In genomic region chr17:29322603-29322962, GRCm38 (mm10) we compare ENCODE assay signal across 9 mouse cellular contexts. TPM values are rescaled to one million over a fixed set of nuclear protein-coding genes. Genes with fewer than 3 reads are reported as not detected.
DNase-seq lines count a peak whose midpoint lies in the region; ATAC-seq and TF ChIP-seq lines count a peak whose summit lies in the region.
"Had no signal": no experiment of that assay in that cellular context is flagged by ENCODE, and none has a peak within 500 bp of the region (broad histone marks: within the 10 kb centered on the region; RNA-seq: fewer than 3 reads in every experiment).

No protein-coding gene starts in this region.

- H3K9ac ChIP-seq in heart, embryonic 15.5 days: no peak overlapping the region
- no peak overlapping the region for H3K9ac ChIP-seq in heart, adult 2 months (ENCODE audit: low read depth, low read length)
- no peak overlapping the region for H3K9ac ChIP-seq in hindbrain, embryonic 13.5 days
- no peak overlapping the region for H3K9ac ChIP-seq in limb, embryonic 15.5 days

- ATAC-seq in heart, embryonic 15.5 days (replicated peaks; ENCODE audit: insufficient number of reproducible peaks, insufficient read depth, low FRiP score, low read depth): 0 out of 2 replicates have a peak, but pooled peaks have one; percentile 50
- no peak for ATAC-seq in hindbrain, embryonic 13.5 days (ENCODE audit: low FRiP score)
- no peak for ATAC-seq in limb, embryonic 15.5 days (ENCODE audit: insufficient number of reproducible peaks, low FRiP score, low TSS enrichment, low read depth)
- ATAC-seq: Patski had no signal

- no peaks in the 10 kb centered on the region for H3K9me3 ChIP-seq in heart, embryonic 15.5 days (replicated peaks)
- H3K9me3 ChIP-seq in hindbrain, embryonic 13.5 days: no peaks in the 10 kb centered on the region
- no peaks in the 10 kb centered on the region for H3K9me3 ChIP-seq in limb, embryonic 15.5 days

- no peaks in the 10 kb centered on the region for H3K79me2 ChIP-seq in heart, adult 2 months (replicated peaks; ENCODE audit: control insufficient read depth, insufficient read depth, low read length)

- H3K4me1 ChIP-seq in heart, embryonic 15.5 days (replicated peaks): peaks cover 25% of the 10 kb centered on the region
- H3K4me1 ChIP-seq in heart, adult 2 months (ENCODE audit: control insufficient read depth, insufficient read depth, low read length): peaks cover 7% of the 10 kb centered on the region; the same call in 1 of the 2 replicates
- peaks cover 38% of the 10 kb centered on the region for H3K4me1 ChIP-seq in hindbrain, embryonic 13.5 days (replicated peaks)
- peaks cover 35% of the 10 kb centered on the region for H3K4me1 ChIP-seq in limb, embryonic 15.5 days

- no peak overlapping the region; the same call in 1 of the 2 replicates for H3K4me3 ChIP-seq in heart, embryonic 15.5 days
- H3K4me3 ChIP-seq in heart, adult 2 months: no peak overlapping the region
- no peak overlapping the region for H3K4me3 ChIP-seq in hindbrain, embryonic 13.5 days
- H3K4me3 ChIP-seq in limb, embryonic 15.5 days: peak overlapping the region; percentile 14; the same call in 1 of the 2 replicates

- no peaks in the 10 kb centered on the region for H3K36me3 ChIP-seq in heart, embryonic 15.5 days
- no peaks in the 10 kb centered on the region for H3K36me3 ChIP-seq in heart, adult 2 months (ENCODE audit: control insufficient read depth, insufficient read depth, low read length)
- no peaks in the 10 kb centered on the region for H3K36me3 ChIP-seq in hindbrain, embryonic 13.5 days
- no peaks in the 10 kb centered on the region for H3K36me3 ChIP-seq in limb, embryonic 15.5 days

- TF ChIP-seq CTCF in heart, adult 2 months (IDR thresholded peaks at IDR 0.05): no peak

- intact Hi-C loops in heart, adult 2 months (cut with DNase I): no loop called here

- peaks cover 37% of the 10 kb centered on the region for H3K27me3 ChIP-seq in heart, embryonic 15.5 days
- H3K27me3 ChIP-seq in heart, adult 2 months (ENCODE audit: control insufficient read depth, insufficient read depth, low read length): no peaks in the 10 kb centered on the region
- peaks cover 65% of the 10 kb centered on the region for H3K27me3 ChIP-seq in hindbrain, embryonic 13.5 days
- peaks cover 57% of the 10 kb centered on the region for H3K27me3 ChIP-seq in limb, embryonic 15.5 days
- H3K27me3 ChIP-seq: Patski had no signal

- H3K4me2 ChIP-seq in heart, embryonic 15.5 days: peak overlapping the region; percentile 40
- H3K4me2 ChIP-seq in hindbrain, embryonic 13.5 days: 0 out of 2 replicates have a peak overlapping the region, but pooled peaks have one; percentile 22
- peak overlapping the region; percentile 32 for H3K4me2 ChIP-seq in limb, embryonic 15.5 days

- no peak for DNase-seq in heart, adult 2 months
- DNase-seq in retina, postnatal 1 day: peak; percentile 37
- DNase-seq in spleen, adult 18-20 months: no peak
- no peak for DNase-seq in spleen, postnatal 10 days (ENCODE audit: low spot score in 2 of 2)
- no peak for DNase-seq in frontal cortex, postnatal 14 days (ENCODE audit: low spot score in 2 of 2)

- WGBS in heart, embryonic 15.5 days: 24% methylated on average over 18 of the region's 18 CpGs
- WGBS in heart, adult 2 months: 69% methylated on average over 18 of the region's 18 CpGs
- 21% methylated on average over 18 of the region's 18 CpGs for WGBS in hindbrain, embryonic 13.5 days
- WGBS in limb, embryonic 15.5 days: 18% methylated on average over 18 of the region's 18 CpGs

- H3K27ac ChIP-seq in heart, embryonic 15.5 days: no peak overlapping the region
- H3K27ac ChIP-seq in heart, adult 2 months: no peak overlapping the region
- no peak overlapping the region for H3K27ac ChIP-seq in hindbrain, embryonic 13.5 days
- no peak overlapping the region for H3K27ac ChIP-seq in limb, embryonic 15.5 days

- TF ChIP-seq EP300 in heart, adult 2 months (IDR thresholded peaks at IDR 0.05; ENCODE audit: insufficient read depth, low read depth, low read length): no peak

- TF ChIP-seq POLR2A in heart, adult 2 months (IDR thresholded peaks at IDR 0.05; ENCODE audit: insufficient read depth, low read depth, low read length): no peak

RNA-seq across cellular contexts. Expression of gene Pi16, which starts 5.1 kb away (rescaled TPM):
- polyA plus RNA-seq in heart, embryonic 15.5 days (2015; fragmentation: Nextera tagmentation; extraction: Ambion mirVana): 4.3 and 5.8 TPM in 2 replicates
- total RNA-seq in heart, adult 2 months (2021): 10 to 100 TPM; 24.1 to 40.7 TPM
- polyA plus RNA-seq in heart, adult 2 months (2012; rRNA removed): 63.1 and 73.5 TPM in 2 replicates
- polyA plus RNA-seq in hindbrain, embryonic 13.5 days (2015; fragmentation: Nextera tagmentation; extraction: Ambion mirVana): 1.3 and 2.0 TPM in 2 replicates
- polyA plus RNA-seq in limb, embryonic 15.5 days (2015; fragmentation: Nextera tagmentation; extraction: Ambion mirVana): 6.5 and 8.0 TPM in 2 replicates
- polyA plus RNA-seq: Patski had no signal

RNA-seq across cellular contexts. Expression of gene Mtch1, which starts 25.2 kb away (rescaled TPM):
- polyA plus RNA-seq in heart, embryonic 15.5 days (2015; fragmentation: Nextera tagmentation; extraction: Ambion mirVana): 224 and 299 TPM in 2 replicates
- total RNA-seq in heart, adult 2 months (2021): 100 to 1,000 TPM; 186 to 203 TPM
- polyA plus RNA-seq in heart, adult 2 months (2012; rRNA removed): 234 and 293 TPM in 2 replicates
- polyA plus RNA-seq in hindbrain, embryonic 13.5 days (2015; fragmentation: Nextera tagmentation; extraction: Ambion mirVana): 423 TPM in 2 replicates
- 267 and 334 TPM in 2 replicates for polyA plus RNA-seq in limb, embryonic 15.5 days (2015; fragmentation: Nextera tagmentation; extraction: Ambion mirVana)

RNA-seq across cellular contexts. Expression of gene Fgd2, which starts 38.1 kb away (rescaled TPM):
- 3.0 and 7.0 TPM in 2 replicates for polyA plus RNA-seq in heart, embryonic 15.5 days (2015; fragmentation: Nextera tagmentation; extraction: Ambion mirVana)
- 1 to 10 TPM; 1.9 to 2.4 TPM for total RNA-seq in heart, adult 2 months (2021)
- 5.9 and 9.2 TPM in 2 replicates for polyA plus RNA-seq in heart, adult 2 months (2012; rRNA removed)
- 3.8 and 5.3 TPM in 2 replicates for polyA plus RNA-seq in hindbrain, embryonic 13.5 days (2015; fragmentation: Nextera tagmentation; extraction: Ambion mirVana)
- 8.5 and 9.7 TPM in 2 replicates for polyA plus RNA-seq in limb, embryonic 15.5 days (2015; fragmentation: Nextera tagmentation; extraction: Ambion mirVana)

RNA-seq across cellular contexts. Expression of gene BC004004, which starts 54.0 kb away (rescaled TPM):
- polyA plus RNA-seq in heart, embryonic 15.5 days (2015; fragmentation: Nextera tagmentation; extraction: Ambion mirVana): 91.1 and 96.0 TPM in 2 replicates
- 100 to 1,000 TPM; 264 to 318 TPM for total RNA-seq in heart, adult 2 months (2021)
- 184 and 264 TPM in 2 replicates for polyA plus RNA-seq in heart, adult 2 months (2012; rRNA removed)
- polyA plus RNA-seq in hindbrain, embryonic 13.5 days (2015; fragmentation: Nextera tagmentation; extraction: Ambion mirVana): 108 and 111 TPM in 2 replicates
- 84.1 and 95.5 TPM in 2 replicates for polyA plus RNA-seq in limb, embryonic 15.5 days (2015; fragmentation: Nextera tagmentation; extraction: Ambion mirVana)

RNA-seq across cellular contexts. Expression of gene Ppil1, which starts 58.6 kb away (rescaled TPM):
- polyA plus RNA-seq in heart, embryonic 15.5 days (2015; fragmentation: Nextera tagmentation; extraction: Ambion mirVana): 86.8 and 107 TPM in 2 replicates
- 10 to 100 TPM; 28.4 to 31.1 TPM for total RNA-seq in heart, adult 2 months (2021)
- 33.2 and 41.7 TPM in 2 replicates for polyA plus RNA-seq in heart, adult 2 months (2012; rRNA removed)
- polyA plus RNA-seq in hindbrain, embryonic 13.5 days (2015; fragmentation: Nextera tagmentation; extraction: Ambion mirVana): 106 and 114 TPM in 2 replicates
- 130 and 132 TPM in 2 replicates for polyA plus RNA-seq in limb, embryonic 15.5 days (2015; fragmentation: Nextera tagmentation; extraction: Ambion mirVana)
